Mouse (Mus musculus): ENCODE measurements around the gene Tas2r144. TPM values are rescaled to one million over a fixed set of nuclear protein-coding genes. Genes with fewer than 3 reads are reported as not detected.

Tas2r144 gene
- polyA plus RNA-seq, 1 experiment: not detected

- Histone ChIP-seq H3K4me3 (ENCODE audit: control insufficient read depth, low read depth, low read length) (peak within 1 kb of the TSS; percentile 88), H3K27me3 (ENCODE audit: control insufficient read depth, insufficient read depth, low read length) (no peaks in the 10 kb centered on the region)
These were observed 49.6 kb downstream of the Tas2r144 start, which contains the start of gene Casp2 for GRCm38 (mm10) chr6:42264626-42265312. TSS of gene Casp2 (plus strand) at chr6:42264985.

More at GRCm38 (mm10) chr6:42264626-42265312, 49.6 kb downstream of the Tas2r144 start, which contains the start of gene Casp2:
- TF ChIP-seq POLR2A (IDR thresholded peaks at IDR 0.05; ENCODE audit: control insufficient read depth, low read depth, low read length) (peak; percentile 39), CTCF (IDR thresholded peaks at IDR 0.05; ENCODE audit: control insufficient read depth, insufficient read depth, insufficient replicate concordance, low read depth, low read length) (peak; percentile 87; the same call in 1 of the 2 replicates)
- H3K27ac ChIP-seq (ENCODE audit: control insufficient read depth, insufficient read depth, low read depth, low read length): peak within 1 kb of the TSS; percentile 57
- peaks cover 2% of the 10 kb centered on the region; the same call in 1 of the 2 replicates for H3K36me3 ChIP-seq (ENCODE audit: control insufficient read depth, insufficient read depth, low read length)
- peaks cover 15% of the 10 kb centered on the region for H3K4me1 ChIP-seq (ENCODE audit: control insufficient read depth, insufficient read depth, low read length)

Other genes starting within 250 kb of the Tas2r144 start
- gene Sval3, start 247.2 kb upstream of the Tas2r144 start, polyA plus RNA-seq (2012; rRNA removed): not detected in 2 replicates
- not detected in 2 replicates for gene Sva, start 176.9 kb upstream of the Tas2r144 start, polyA plus RNA-seq (2012; rRNA removed)
- not detected in 2 replicates for gene Tas2r139, start 74.4 kb upstream of the Tas2r144 start, polyA plus RNA-seq (2012; rRNA removed)
- gene Gstk1, start 30.6 kb downstream of the Tas2r144 start, polyA plus RNA-seq (2012; rRNA removed): 6.3 and 6.5 TPM in 2 replicates
- 0.12 TPM in 1 of 2 replicates, not detected in the other for gene Tmem139, start 46.6 kb downstream of the Tas2r144 start, polyA plus RNA-seq (2012; rRNA removed)
- gene Casp2, start 49.7 kb downstream of the Tas2r144 start, polyA plus RNA-seq (2012; rRNA removed): 7.4 and 10.4 TPM in 2 replicates
- gene Clcn1, start 71.4 kb downstream of the Tas2r144 start, polyA plus RNA-seq (2012; rRNA removed): 0.84 and 0.89 TPM in 2 replicates
- 11.9 and 12.0 TPM in 2 replicates for gene Fam131b, start 109.3 kb downstream of the Tas2r144 start, polyA plus RNA-seq (2012; rRNA removed)
- gene Zyx, start 134.3 kb downstream of the Tas2r144 start, polyA plus RNA-seq (2012; rRNA removed): 35.2 and 40.1 TPM in 2 replicates
- 0.30 and 0.76 TPM in 2 replicates for gene Epha1, start 157.9 kb downstream of the Tas2r144 start, polyA plus RNA-seq (2012; rRNA removed)
- gene Tas2r143, start 184.9 kb downstream of the Tas2r144 start, polyA plus RNA-seq (2012; rRNA removed): not detected in 2 replicates
- not detected in 2 replicates for gene Tas2r135, start 190.1 kb downstream of the Tas2r144 start, polyA plus RNA-seq (2012; rRNA removed)
- not detected in 2 replicates for gene Tas2r126, start 219.2 kb downstream of the Tas2r144 start, polyA plus RNA-seq (2012; rRNA removed)
- 0.16 TPM in 1 of 2 replicates, not detected in the other for gene Olfr458, start 249.9 kb downstream of the Tas2r144 start, polyA plus RNA-seq (2012; rRNA removed)

Measured in testis, adult 2 months (tissue).